Mouse (Mus musculus) B cell, adult 2 months (primary cell): Measurements from ENCODE around the gene Ttc26.

Experiments
- DNase-seq, 2 experiments: peaks; one replicate each; pipeline ENCODE4 v3.0.0; 2022

The Ttc26 gene

DNA sequence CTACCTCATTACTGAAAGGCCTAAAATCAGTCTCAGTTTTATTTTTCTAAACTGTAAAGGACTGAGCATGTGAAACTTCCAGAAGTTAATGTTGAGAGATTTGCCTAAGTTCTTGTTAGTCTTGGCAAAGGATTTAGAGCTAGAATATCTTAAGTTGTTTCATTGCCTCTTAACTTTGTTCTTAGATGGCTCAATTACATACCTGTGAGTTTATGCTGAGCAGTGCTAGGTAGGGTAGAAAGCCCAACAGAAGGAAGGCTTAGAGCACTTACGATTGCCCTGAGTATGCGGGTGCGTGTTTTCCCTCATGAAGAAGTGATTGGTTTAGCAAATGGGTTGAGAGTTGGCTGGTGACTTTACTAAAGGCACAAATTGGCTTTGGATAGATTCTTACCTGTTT lies 76.8 kb downstream of the Ttc26 start:
- no peak for DNase-seq

DNA sequence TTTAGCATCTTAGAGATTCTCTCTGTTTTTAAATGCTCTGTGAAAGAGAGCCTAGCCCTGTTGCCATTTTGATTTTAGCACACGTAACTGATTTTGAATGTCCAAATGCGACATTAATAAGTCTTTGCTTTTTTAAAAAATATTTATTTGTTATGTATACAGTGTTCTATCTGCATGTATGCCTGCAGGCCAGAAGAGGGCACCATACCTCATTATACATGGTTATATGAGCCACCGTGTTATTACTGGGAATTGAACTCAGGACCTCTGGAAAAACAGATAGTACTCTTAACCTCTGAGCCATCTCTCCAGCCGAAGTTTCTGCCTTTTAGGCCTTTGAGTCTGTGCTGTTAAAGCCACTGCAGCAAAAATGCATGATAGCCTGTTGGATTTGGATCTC lies 88.3 kb downstream of the Ttc26 start:
- DNase-seq = peak; percentile 11 to 23
